Mouse (Mus musculus) lung, embryonic 15.5 days (tissue): ENCODE results near the gene Efcab6. TPM values are rescaled to one million over a fixed set of nuclear protein-coding genes. Genes with fewer than 3 reads are reported as not detected.

ENCODE experiments used
- ATAC-seq: fragments of 200-750 bp; cut with Nextera tagmentation; 2 replicates; pipeline ENCODE4 v1.8.0; 2017; ENCODE audit warnings: moderate number of reproducible peaks, borderline replicate concordance; ENCODE audit not compliant: low FRiP score, low TSS enrichment; ENCODE audit errors: extremely low read depth
- H3K27ac ChIP-seq: fragments of 300-500 bp; sonication (generic); 2 replicates; pipeline ENCODE4 v1.5.1; 2015; ENCODE audit warnings: moderate library complexity, mild to moderate bottlenecking, inconsistent platforms
- H3K27me3 ChIP-seq: fragments of 300-500 bp; sonication (generic); 2 replicates; pipeline ENCODE4 v1.6.1; 2015; ENCODE audit warnings: inconsistent platforms
- H3K36me3 ChIP-seq: fragments of 300-500 bp; sonication (generic); 2 replicates; pipeline ENCODE4 v1.6.1; 2015; ENCODE audit warnings: inconsistent platforms
- H3K4me1 ChIP-seq: fragments of 300-500 bp; sonication (generic); 2 replicates; pipeline ENCODE4 v1.6.1; 2015; ENCODE audit warnings: inconsistent platforms
- H3K4me2 ChIP-seq: fragments of 300-500 bp; sonication (generic); 2 replicates; pipeline ENCODE4 v1.6.1; 2015; ENCODE audit warnings: inconsistent platforms, mild to moderate bottlenecking, moderate library complexity
- H3K4me3 ChIP-seq: fragments of 300-500 bp; sonication (generic); 2 replicates; pipeline ENCODE4 v1.5.1; 2015; ENCODE audit warnings: mild to moderate bottlenecking, inconsistent platforms
- H3K9ac ChIP-seq: fragments of 300-500 bp; sonication (generic); 2 replicates; pipeline ENCODE4 v1.6.1; 2015; ENCODE audit warnings: inconsistent platforms
- H3K9me3 ChIP-seq: fragments of 300-500 bp; sonication (generic); 2 replicates; pipeline ENCODE4 v1.6.1; 2016; ENCODE audit warnings: inconsistent platforms
- WGBS: fragments of 180-500 bp; shearing (Covaris S2); methylation state at CpG from one replicate; pipeline ENCODE4 v1.1.7; 2015; 5-methylcytosine and 5-hydroxymethylcytosine counted together
- polyA plus RNA-seq: library from polyadenylated mRNA; unstranded; fragments of >200 nt; fragmentation: Nextera tagmentation; extraction: Ambion mirVana; gene quantifications from 2 replicates; pipeline ENCODE4 v1.2.1, GENCODE M21; 2015

Efcab6 gene
- polyA plus RNA-seq, 1 experiment from 2014 or later: 0.46 TPM

DNA sequence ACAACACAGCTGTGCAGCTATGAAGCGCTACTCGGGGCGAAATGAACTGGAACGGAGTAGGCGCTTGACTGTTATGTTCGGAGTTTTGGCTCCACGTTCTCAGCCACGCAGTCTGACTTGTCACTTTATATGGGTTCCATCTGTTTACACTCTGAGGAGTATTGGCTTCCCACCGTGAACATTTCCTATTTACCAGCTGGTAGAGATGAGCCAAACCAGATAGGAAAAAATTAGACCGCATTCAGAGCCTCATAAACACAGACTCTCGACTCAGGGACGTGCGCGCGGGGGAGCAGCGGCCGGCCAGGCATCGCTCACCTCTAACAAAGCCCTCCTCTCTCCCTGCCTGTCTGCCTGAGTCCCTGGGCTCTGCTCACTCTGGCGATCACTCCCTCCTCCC, 67.1 kb downstream of the Efcab6 start:
- ATAC-seq: peak; percentile 88

DNA sequence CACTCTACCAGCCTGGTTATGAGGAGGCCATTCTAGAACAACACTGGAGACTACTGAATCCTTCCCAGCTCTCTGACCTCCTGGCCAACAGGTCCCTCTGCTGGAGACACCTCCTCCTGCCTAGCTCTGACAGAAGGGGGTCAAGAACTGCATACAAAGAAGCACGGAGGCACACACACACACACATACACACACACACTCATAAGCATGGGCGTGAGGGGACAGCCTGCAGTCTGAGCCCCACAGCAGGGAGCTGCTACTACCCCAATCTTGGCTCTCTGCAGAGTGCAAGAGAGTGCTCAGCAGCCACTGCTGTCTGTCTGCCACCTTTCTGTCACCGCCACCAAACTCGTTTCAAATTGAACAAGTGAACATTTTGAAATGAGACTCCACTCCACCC, 67.6 kb downstream of the Efcab6 start:
- H3K27ac ChIP-seq: peak overlapping the region; percentile 75

More for the DNA sequence above, 67.1 kb downstream of the Efcab6 start:
- Histone ChIP-seq H3K9ac (no peak overlapping the region), H3K36me3 (no peaks in the 10 kb centered on the region), H3K27ac (peak overlapping the region; percentile 75), H3K4me3 (no peak overlapping the region), H3K4me1 (peaks cover 14% of the 10 kb centered on the region), H3K4me2 (no peak overlapping the region; the same call in 1 of the 2 replicates), H3K9me3 (no peaks in the 10 kb centered on the region), H3K27me3 (no peaks in the 10 kb centered on the region; the same call in 1 of the 2 replicates)
- 13% methylated on average over 19 of the region's 19 CpGs for WGBS

DNA sequence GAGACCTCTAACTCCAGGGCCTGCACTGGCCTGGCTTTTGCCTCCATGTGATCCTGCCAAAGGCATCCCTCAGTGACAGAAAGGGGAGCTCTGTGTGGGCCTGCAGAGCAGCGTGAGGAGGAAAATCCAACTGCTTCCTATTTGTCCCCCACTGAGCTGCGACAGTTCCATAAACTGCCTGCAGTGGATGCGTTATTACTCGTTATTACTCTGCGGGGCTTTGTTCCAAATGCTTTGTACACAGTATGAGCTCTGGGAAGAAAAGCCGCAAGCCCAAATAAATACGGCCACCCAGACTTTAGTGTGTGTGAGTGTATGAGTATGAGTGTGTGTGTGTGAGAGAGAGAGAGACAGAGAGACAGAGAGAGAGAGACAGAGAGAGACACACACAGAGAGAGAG, 68.3 kb downstream of the Efcab6 start:
- Histone ChIP-seq H3K9ac (no peak overlapping the region), H3K9me3 (no peaks in the 10 kb centered on the region), H3K4me1 (peaks cover 16% of the 10 kb centered on the region), H3K4me3 (no peak overlapping the region), H3K27me3 (no peaks in the 10 kb centered on the region; the same call in 1 of the 2 replicates), H3K36me3 (no peaks in the 10 kb centered on the region), H3K27ac (peak overlapping the region; percentile 75), H3K4me2 (no peak overlapping the region)
- 33% methylated on average over 7 of the region's 7 CpGs for WGBS
- peak; percentile 41; the same call in 1 of the 2 replicates for ATAC-seq

More for the DNA sequence above, 67.6 kb downstream of the Efcab6 start:
- 14% methylated on average over 4 of the region's 4 CpGs for WGBS
- ATAC-seq: peak; percentile 95
- Histone ChIP-seq H3K27me3 (no peaks in the 10 kb centered on the region; the same call in 1 of the 2 replicates), H3K4me1 (peaks cover 14% of the 10 kb centered on the region), H3K36me3 (no peaks in the 10 kb centered on the region), H3K9ac (no peak overlapping the region), H3K4me3 (no peak overlapping the region), H3K9me3 (no peaks in the 10 kb centered on the region), H3K4me2 (no peak overlapping the region)

DNA sequence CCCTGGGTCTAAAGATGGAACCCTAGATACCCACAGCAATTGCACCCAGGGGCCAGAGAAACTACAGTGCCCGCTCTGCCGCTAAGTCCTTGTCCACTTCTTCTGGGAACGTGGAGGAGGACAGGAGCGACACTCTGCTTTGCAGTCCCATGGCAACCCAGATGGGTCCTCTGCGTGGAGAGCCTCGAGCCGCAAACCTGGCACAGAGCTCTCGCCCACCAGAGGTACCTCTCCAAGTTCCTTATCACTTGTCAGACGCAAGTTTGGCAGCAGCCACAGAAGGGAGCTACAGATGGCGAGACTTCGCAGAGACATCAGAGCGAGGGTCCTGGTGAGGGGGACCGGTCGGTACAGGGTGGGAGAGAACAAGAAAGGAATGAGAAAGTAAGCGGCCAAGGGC, 73.0 kb downstream of the Efcab6 start:
- no peak overlapping the region for H3K4me3 ChIP-seq
- no peaks in the 10 kb centered on the region for H3K36me3 ChIP-seq
- no peak for ATAC-seq
- no peak overlapping the region for H3K4me2 ChIP-seq
- 66% methylated on average over 15 of the region's 15 CpGs for WGBS
- H3K9me3 ChIP-seq: no peaks in the 10 kb centered on the region
- H3K4me1 ChIP-seq: peaks cover 15% of the 10 kb centered on the region
- H3K9ac ChIP-seq: no peak overlapping the region
- H3K27ac ChIP-seq: no peak overlapping the region
- no peaks in the 10 kb centered on the region for H3K27me3 ChIP-seq

DNA sequence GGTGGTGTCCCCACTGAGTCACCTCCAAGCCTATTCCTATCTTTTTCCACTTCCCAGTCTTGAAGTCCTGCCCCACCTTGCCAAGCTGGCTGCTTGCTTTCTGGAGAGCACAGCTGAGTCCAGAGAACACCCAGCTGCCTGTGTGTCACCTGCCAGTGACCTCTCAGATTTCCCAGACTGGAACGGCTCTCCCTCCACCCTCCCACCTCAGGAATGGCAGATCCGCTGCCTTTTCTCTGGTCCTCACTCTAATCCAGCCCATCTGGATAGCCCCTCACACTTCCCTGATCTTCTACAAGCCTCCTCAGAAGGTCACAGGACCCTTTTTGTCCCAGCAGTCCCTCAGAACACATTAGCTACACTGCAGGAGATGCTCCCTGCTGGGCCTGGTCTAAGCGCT, 73.7 kb downstream of the Efcab6 start:
- 7% methylated on average over 3 of the region's 3 CpGs for WGBS
- H3K9ac ChIP-seq: no peak overlapping the region

DNA sequence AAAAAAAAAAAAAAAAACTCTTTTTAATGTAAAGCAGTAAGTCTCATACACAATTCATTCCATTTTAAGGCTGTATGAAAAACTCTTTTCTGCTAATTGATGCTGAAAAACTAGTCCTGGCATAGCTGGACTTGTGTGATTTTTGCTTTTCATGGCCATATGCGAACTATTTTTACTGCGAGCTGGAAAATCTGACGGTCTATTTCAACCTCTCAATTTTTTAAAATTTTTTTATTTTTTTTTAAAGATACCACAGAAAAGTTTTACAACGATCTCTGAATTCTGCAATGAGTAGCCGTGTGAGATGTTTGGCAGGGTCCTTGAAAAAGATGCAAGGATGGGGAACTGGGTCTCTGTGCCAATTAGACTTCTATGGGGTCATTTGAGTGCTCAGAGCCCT, 75.9 kb downstream of the Efcab6 start:
- no peak overlapping the region for H3K4me2 ChIP-seq
- no peak overlapping the region for H3K4me3 ChIP-seq
- no peaks in the 10 kb centered on the region for H3K36me3 ChIP-seq
- H3K4me1 ChIP-seq: 0 out of 2 replicates have a peak, but pooled peaks cover 6% of the 10 kb centered on the region
- no peak overlapping the region for H3K27ac ChIP-seq
- no peak overlapping the region for H3K9ac ChIP-seq
- H3K9me3 ChIP-seq: no peaks in the 10 kb centered on the region
- H3K27me3 ChIP-seq: no peaks in the 10 kb centered on the region
- 81% methylated on average over 5 of the region's 5 CpGs for WGBS
- ATAC-seq: no peak

More for the DNA sequence above, 73.7 kb downstream of the Efcab6 start:
- ATAC-seq: peak; percentile 12; the same call in 1 of the 2 replicates
- Histone ChIP-seq H3K4me2 (no peak overlapping the region), H3K4me3 (no peak overlapping the region), H3K9me3 (no peaks in the 10 kb centered on the region), H3K4me1 (peaks cover 11% of the 10 kb centered on the region), H3K36me3 (no peaks in the 10 kb centered on the region), H3K27ac (no peak overlapping the region), H3K27me3 (no peaks in the 10 kb centered on the region)

DNA sequence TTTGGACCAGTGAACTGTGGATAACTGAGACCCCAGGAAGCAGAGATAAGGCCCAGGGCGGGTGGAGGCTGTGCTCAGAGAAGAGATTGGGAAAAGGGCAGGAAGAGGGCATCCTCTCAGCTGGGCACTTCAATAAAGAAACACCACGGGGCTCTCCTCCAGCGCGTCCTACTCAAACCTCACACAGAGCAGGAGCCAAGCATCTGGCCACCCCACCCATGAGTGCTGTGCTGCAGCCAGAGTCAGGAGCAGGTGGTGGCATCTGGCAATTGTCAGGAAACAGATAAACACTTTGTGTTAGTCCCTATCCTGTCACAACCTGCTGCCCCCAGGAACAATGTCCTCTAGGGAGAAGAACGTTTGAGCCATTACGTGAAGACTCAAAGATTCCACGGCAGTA, 77.1 kb downstream of the Efcab6 start:
- Histone ChIP-seq H3K4me3 (no peak overlapping the region), H3K27ac (no peak overlapping the region), H3K9ac (no peak overlapping the region), H3K27me3 (no peaks in the 10 kb centered on the region), H3K9me3 (no peaks in the 10 kb centered on the region), H3K4me2 (no peak overlapping the region), H3K4me1 (0 out of 2 replicates have a peak, but pooled peaks cover 6% of the 10 kb centered on the region), H3K36me3 (no peaks in the 10 kb centered on the region)
- ATAC-seq: no peak
- 28% methylated on average over 7 of the region's 7 CpGs for WGBS

DNA sequence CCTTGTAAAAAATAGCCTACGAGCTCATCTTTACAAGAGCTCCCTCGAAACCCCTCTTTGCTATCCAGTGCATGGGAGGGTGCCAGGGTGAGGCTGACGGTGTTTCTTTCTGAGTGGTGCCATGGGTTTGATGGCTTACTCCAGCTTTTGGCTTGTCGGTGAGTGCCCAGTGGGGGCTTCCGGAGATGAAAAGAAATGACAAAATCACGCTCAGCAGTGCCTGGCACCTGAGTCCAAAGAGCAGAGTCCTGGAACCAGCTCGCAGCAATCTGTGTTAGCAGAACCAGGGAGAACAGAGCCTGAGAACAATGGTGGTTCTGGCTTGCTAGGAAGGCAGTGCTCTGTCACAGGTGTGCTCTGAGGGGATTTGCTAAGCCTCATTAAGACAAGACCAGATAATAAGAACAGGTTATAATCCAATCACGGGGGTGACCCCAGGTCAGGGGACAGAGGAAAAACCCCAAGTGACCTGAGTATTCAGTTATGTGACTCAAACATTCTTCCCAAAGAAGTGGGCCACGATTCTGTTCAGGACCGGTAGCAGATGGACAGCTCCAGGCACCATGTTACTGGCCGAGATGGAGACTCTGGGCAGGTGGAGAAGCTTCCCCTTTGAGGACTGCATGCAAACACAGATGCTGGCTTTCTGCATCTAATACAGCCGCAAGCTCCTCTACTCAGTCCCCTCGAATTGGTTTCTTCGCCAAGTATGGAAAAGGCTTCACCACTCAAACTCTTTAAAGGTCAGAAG, 82.8 kb downstream of the Efcab6 start:
- Histone ChIP-seq H3K9me3 (no peaks in the 10 kb centered on the region), H3K4me3 (no peak overlapping the region), H3K9ac (no peak overlapping the region), H3K4me2 (no peak overlapping the region), H3K4me1 (no peaks in the 10 kb centered on the region), H3K27me3 (no peaks in the 10 kb centered on the region), H3K36me3 (no peaks in the 10 kb centered on the region), H3K27ac (no peak overlapping the region)
- no peak for ATAC-seq
- 61% methylated on average over 14 of the region's 14 CpGs for WGBS

DNA sequence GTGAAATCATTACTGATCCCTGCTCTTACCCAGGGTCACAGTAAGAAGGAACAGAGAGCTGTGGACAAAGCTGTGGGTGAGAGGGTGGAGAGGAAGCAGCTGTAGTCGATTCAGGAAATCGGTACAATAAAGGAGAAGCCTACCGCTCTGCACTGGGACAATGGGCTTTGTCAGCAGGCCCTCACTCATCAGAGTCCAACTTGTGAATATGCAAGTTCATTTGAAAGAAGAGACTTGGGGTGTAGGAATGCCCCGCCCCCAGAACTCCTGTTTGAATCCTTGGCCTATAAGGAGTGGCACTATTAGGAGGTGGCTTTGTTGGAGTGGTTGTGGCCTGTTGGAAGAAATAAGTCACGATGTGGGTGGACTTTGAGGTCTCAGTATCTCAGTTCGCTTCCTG, 86.3 kb downstream of the Efcab6 start:
- Histone ChIP-seq H3K4me2 (no peak overlapping the region), H3K9ac (no peak overlapping the region), H3K36me3 (no peaks in the 10 kb centered on the region), H3K4me3 (no peak overlapping the region), H3K27ac (no peak overlapping the region), H3K27me3 (no peaks in the 10 kb centered on the region), H3K9me3 (no peaks in the 10 kb centered on the region), H3K4me1 (peaks cover 4% of the 10 kb centered on the region; the same call in 1 of the 2 replicates)
- WGBS: 68% methylated on average over 6 of the region's 6 CpGs
- ATAC-seq: no peak

DNA sequence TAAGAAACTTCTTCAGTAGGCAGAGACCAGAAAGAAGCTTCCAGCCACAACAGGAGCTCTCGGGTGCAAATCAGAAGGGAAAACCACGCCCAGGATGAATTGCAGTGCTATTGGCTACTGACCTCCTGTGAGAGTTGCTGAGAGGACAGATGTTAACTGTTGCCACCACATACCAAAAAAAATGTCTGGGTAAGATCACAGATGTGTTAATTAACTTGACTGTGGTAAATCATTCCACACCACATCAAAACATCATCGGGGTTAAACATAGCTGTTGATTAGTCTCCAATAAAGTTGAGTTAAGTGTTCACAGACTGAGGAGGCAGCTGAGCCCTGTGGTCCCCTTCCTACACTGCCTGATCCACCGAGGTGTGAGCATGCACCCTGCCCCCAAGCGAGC, 88.1 kb downstream of the Efcab6 start:
- ATAC-seq: peak; percentile 60; the same call in 1 of the 2 replicates
- Histone ChIP-seq H3K9me3 (no peaks in the 10 kb centered on the region), H3K9ac (no peak overlapping the region), H3K4me1 (peaks cover 4% of the 10 kb centered on the region; the same call in 1 of the 2 replicates), H3K36me3 (no peaks in the 10 kb centered on the region), H3K27ac (no peak overlapping the region), H3K4me2 (peak overlapping the region; percentile 21; the same call in 1 of the 2 replicates), H3K4me3 (no peak overlapping the region), H3K27me3 (no peaks in the 10 kb centered on the region)
- WGBS: 12% methylated on average over 5 of the region's 5 CpGs

DNA sequence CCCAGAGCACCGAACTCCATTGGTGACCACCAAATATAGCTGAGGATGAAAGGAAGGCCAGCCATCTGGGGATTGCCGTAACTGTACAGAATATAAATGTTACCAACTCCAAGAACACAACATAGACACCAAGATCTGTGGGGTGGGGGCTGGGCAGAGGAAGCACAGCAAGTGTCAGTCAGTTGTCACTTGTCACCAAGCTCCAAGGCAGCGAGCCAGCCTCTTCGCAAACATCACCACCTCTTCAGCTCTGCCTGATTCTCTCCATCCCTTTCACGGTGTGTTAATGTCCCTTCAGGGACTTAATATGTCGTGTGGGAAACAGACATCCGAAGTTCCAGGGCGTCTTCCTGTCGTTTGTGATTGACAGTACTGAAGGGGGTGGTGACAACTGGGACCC, 93.0 kb downstream of the Efcab6 start:
- no peaks in the 10 kb centered on the region for H3K36me3 ChIP-seq
- H3K9me3 ChIP-seq: no peaks in the 10 kb centered on the region
- no peak overlapping the region for H3K4me3 ChIP-seq
- no peak for ATAC-seq
- 41% methylated on average over 9 of the region's 9 CpGs for WGBS
- no peak overlapping the region for H3K9ac ChIP-seq
- no peak overlapping the region for H3K27ac ChIP-seq
- H3K4me1 ChIP-seq: peaks cover 4% of the 10 kb centered on the region; the same call in 1 of the 2 replicates
- H3K4me2 ChIP-seq: no peak overlapping the region
- H3K27me3 ChIP-seq: no peaks in the 10 kb centered on the region

DNA sequence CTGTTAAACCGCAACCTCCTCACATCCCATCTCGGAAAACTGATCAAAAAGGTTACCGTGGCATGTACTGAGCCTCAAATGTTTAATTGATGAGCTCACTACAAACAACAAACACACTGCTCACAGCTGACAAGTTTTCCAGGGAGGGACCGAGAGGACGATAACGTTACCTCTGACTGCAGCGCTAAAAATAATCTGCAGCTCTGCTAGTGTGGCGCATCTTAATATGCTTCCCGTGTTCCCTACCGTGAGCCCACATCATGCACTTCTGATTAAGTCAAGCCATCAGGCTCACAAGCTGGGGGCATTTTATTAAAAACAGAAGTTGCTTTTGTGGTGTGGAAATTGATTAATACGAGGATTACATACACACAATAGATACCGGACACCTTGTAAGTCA, 97.4 kb downstream of the Efcab6 start:
- 70% methylated on average over 12 of the region's 12 CpGs for WGBS

More for the DNA sequence above, 97.4 kb downstream of the Efcab6 start:
- Histone ChIP-seq H3K27ac (no peak overlapping the region), H3K4me2 (no peak overlapping the region), H3K27me3 (no peaks in the 10 kb centered on the region), H3K4me3 (no peak overlapping the region), H3K4me1 (0 out of 2 replicates have a peak, but pooled peaks cover 2% of the 10 kb centered on the region), H3K9me3 (no peaks in the 10 kb centered on the region), H3K9ac (no peak overlapping the region), H3K36me3 (no peaks in the 10 kb centered on the region)
- ATAC-seq: no peak
